Mouse (Mus musculus): ENCODE results near the gene Nr1d1. TPM values are rescaled to one million over a fixed set of nuclear protein-coding genes. Genes with fewer than 3 reads are reported as not detected.
A peak's percentile ranks its signal among the peaks of the same experiment; 100 is the strongest.

Nr1d1 gene
- total and polyA plus RNA-seq, 3 experiments = 0.17 to 1.4 (median 0.25) TPM

DNA sequence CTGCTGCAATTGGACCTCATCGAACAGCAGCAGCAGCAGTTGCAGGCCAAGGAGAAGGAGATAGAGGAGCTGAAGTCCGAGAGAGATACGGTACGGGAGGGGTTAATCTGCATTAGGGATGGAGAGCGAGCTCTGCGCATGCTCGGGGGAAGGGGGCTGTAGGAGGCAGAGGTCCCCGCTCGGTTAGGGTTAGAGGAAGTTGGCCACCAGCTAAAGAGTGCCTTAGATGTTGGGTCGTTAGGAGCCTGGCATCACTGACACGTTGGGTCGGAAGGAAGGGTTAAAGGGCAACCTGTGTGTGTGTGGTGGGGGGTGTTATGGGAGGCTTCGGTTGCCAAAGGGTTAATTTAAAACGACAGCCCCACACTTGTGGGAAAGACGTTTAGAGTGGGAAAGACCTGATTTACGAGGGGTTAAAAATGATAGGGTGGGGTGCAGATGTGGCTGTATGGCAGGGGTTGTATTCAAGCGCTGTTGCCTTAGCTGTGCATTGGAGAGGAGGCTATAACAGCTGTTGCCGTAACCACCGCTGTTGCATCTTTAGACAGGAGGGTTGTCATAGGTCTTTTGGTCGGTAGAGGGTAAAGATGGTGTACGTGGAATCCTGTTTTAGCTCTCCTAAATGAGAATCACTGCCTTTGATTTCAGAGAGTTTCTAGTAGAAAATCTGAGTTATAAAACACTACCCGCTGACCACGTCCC, 21.5 kb upstream of the Nr1d1 start (continued):
- TF ChIP-seq UBTF (IDR thresholded peaks at IDR 0.05; ENCODE audit: low read depth, low read length) (no peak), TCF12 (IDR thresholded peaks at IDR 0.05; ENCODE audit: low read depth, low read length) (peak; percentile 69), POLR2A (IDR thresholded peaks at IDR 0.05; ENCODE audit: low read depth, low read length) (peak; percentile 55), MXI1 (IDR thresholded peaks at IDR 0.05; ENCODE audit: low read depth, low read length) (peak; percentile 86), USF1 (IDR thresholded peaks at IDR 0.05; ENCODE audit: low read depth, low read length) (no peak), HCFC1 (IDR thresholded peaks at IDR 0.05; ENCODE audit: low read depth, low read length) (peak; percentile 48), MAFK (IDR thresholded peaks at IDR 0.05; ENCODE audit: insufficient replicate concordance, low read length) (no peak), JUND (conservative IDR thresholded peaks at IDR 0.05; ENCODE audit: low read depth, low read length) (no peak), MAZ (IDR thresholded peaks at IDR 0.05; ENCODE audit: low read depth, low read length) (no peak; the same call in 1 of the 2 replicates)

- Histone ChIP-seq H3K4me1 (ENCODE audit: control insufficient read depth in 1 of 2, insufficient read depth in 2 of 2) (peaks cover 6 to 50% of the 10 kb centered on the region in 2 experiments), H3K27me3 (replicated peaks) (no peaks in the 10 kb centered on the region), H3K79me2 (replicated peaks; ENCODE audit: control insufficient read depth, extremely low read depth, insufficient read depth, poor library complexity, severe bottlenecking) (peaks cover 29% of the 10 kb centered on the region), H3K4me3 (replicated peaks in 1 of 3; ENCODE audit: low read depth in 2 of 3, low read length in 2 of 3, poor library complexity in 1 of 3) (peak overlapping the region; percentile 77 to 81 (median 79)), H3K27ac (ENCODE audit: insufficient read depth, low read depth) (peak overlapping the region; percentile 86), H3K4me2 (ENCODE audit: insufficient read depth, low read depth, poor library complexity, severe bottlenecking) (peak overlapping the region; percentile 79), H3K9me3 (replicated peaks; ENCODE audit: low read length) (no peaks in the 10 kb centered on the region), H3K36me3 (replicated peaks in 1 of 2; ENCODE audit: control insufficient read depth in 1 of 2, insufficient read depth in 1 of 2, low read length in 1 of 2) (peaks cover 17 to 33% of the 10 kb centered on the region in 2 experiments), H3K9ac (ENCODE audit: insufficient read depth, low read depth) (peak overlapping the region; percentile 100)
- in situ Hi-C loops (cut with MboI; ENCODE audit: low pct_ligation_motif_present, low pct_unique_long_range_greater_than_20kb, low sequenced_read_pairs) = no loop called here
- DNase-seq (ENCODE audit: extremely low read depth) = no peak
- dilution Hi-C loops (cut with MboI; ENCODE audit: extremely low pct_ligation_motif_present, extremely low pct_unique_long_range_greater_than_20kb, low sequenced_read_pairs) = no loop called here
- TF ChIP-seq JUND (conservative IDR thresholded peaks at IDR 0.05; ENCODE audit: low read depth, low read length) = no peak
- TF ChIP-seq RAD21 (IDR thresholded peaks at IDR 0.05; ENCODE audit: low read depth, low read length) = no peak
- TF ChIP-seq IRF4 (IDR thresholded peaks at IDR 0.05; ENCODE audit: low read depth, low read length) = no peak
- TF ChIP-seq BHLHE40 (IDR thresholded peaks at IDR 0.05; ENCODE audit: low read depth, low read length) = 0 out of 2 replicates have a peak, but pooled peaks have one; percentile 6
- TF ChIP-seq ETS1 (conservative IDR thresholded peaks at IDR 0.05; ENCODE audit: low read depth, low read length) = no peak
- TF ChIP-seq ELF1 (IDR thresholded peaks at IDR 0.05; ENCODE audit: low read depth, low read length) = no peak
- peak; percentile 73 for TF ChIP-seq UBTF (IDR thresholded peaks at IDR 0.05; ENCODE audit: low read depth, low read length)
- TF ChIP-seq RCOR1 (conservative IDR thresholded peaks at IDR 0.05; ENCODE audit: low read depth, low read length) = no peak; the same call in 1 of the 2 replicates
- TF ChIP-seq ZNF384 (IDR thresholded peaks at IDR 0.05; ENCODE audit: low read depth, low read length) = no peak
- no peak for TF ChIP-seq NRF1 (IDR thresholded peaks at IDR 0.05; ENCODE audit: low read depth, low read length)
- peak; percentile 94; the same call in 1 of the 2 replicates for TF ChIP-seq CHD1 (IDR thresholded peaks at IDR 0.05; ENCODE audit: low read depth, low read length)
- no peak; the same call in 1 of the 2 replicates for TF ChIP-seq POLR2AphosphoS2 (IDR thresholded peaks at IDR 0.05; ENCODE audit: low read depth, low read length)
- TF ChIP-seq MEF2A (IDR thresholded peaks at IDR 0.05; ENCODE audit: borderline replicate concordance, low read depth, low read length) = no peak
- no peak; the same call in 1 of the 2 replicates for TF ChIP-seq SIN3A (IDR thresholded peaks at IDR 0.05; ENCODE audit: low read length)
- peak; percentile 89 for TF ChIP-seq ZMIZ1 (IDR thresholded peaks at IDR 0.05; ENCODE audit: low read depth, low read length)
- no peak for TF ChIP-seq TCF12 (IDR thresholded peaks at IDR 0.05; ENCODE audit: low read depth, low read length)
- TF ChIP-seq MAFK (IDR thresholded peaks at IDR 0.05; ENCODE audit: insufficient replicate concordance, low read length) = no peak
- TF ChIP-seq E2F4 (IDR thresholded peaks at IDR 0.05; ENCODE audit: insufficient replicate concordance, low read depth, low read length) = no peak
- no peak for TF ChIP-seq MAZ (IDR thresholded peaks at IDR 0.05; ENCODE audit: low read depth, low read length)
- no peak for TF ChIP-seq KAT2A (IDR thresholded peaks at IDR 0.05; ENCODE audit: insufficient replicate concordance, low read length)
- no peak for TF ChIP-seq JUN (IDR thresholded peaks at IDR 0.05; ENCODE audit: insufficient read depth, low read depth, low read length)
- no peak for TF ChIP-seq SMC3 (IDR thresholded peaks at IDR 0.05; ENCODE audit: low read depth, low read length)
- TF ChIP-seq USF1 (IDR thresholded peaks at IDR 0.05; ENCODE audit: low read depth, low read length) = no peak
- TF ChIP-seq CTCF (conservative IDR thresholded peaks at IDR 0.05 in 1 of 2, IDR thresholded peaks at IDR 0.05 in 1 of 2; ENCODE audit: low read depth in 2 of 2, low read length in 2 of 2) = 0 out of 4 replicates have a peak, but pooled peaks of 1 of the 2 experiments have one; percentile 17
- no peak for TF ChIP-seq MXI1 (IDR thresholded peaks at IDR 0.05; ENCODE audit: low read depth, low read length)
- TF ChIP-seq CHD2 (IDR thresholded peaks at IDR 0.05; ENCODE audit: low read length) = no peak
- TF ChIP-seq NELFE (IDR thresholded peaks at IDR 0.05; ENCODE audit: low read depth, low read length) = no peak
- TF ChIP-seq MAX (IDR thresholded peaks at IDR 0.05; ENCODE audit: low read length) = no peak
- TF ChIP-seq PAX5 (IDR thresholded peaks at IDR 0.05; ENCODE audit: low read length) = no peak
- TF ChIP-seq HCFC1 (IDR thresholded peaks at IDR 0.05; ENCODE audit: low read depth, low read length) = no peak
- TF ChIP-seq POLR2A (IDR thresholded peaks at IDR 0.05; ENCODE audit: low read depth, low read length) = peak; percentile 16; the same call in 1 of the 2 replicates
- no peak for TF ChIP-seq ZKSCAN1 (IDR thresholded peaks at IDR 0.05; ENCODE audit: borderline replicate concordance, low read depth, low read length)
These were observed 20.8 kb upstream of the Nr1d1 start for GRCm38 (mm10) chr11:98795714-98796514.
